Mouse (Mus musculus) liver, embryonic 15.5 days (tissue): Measurements from ENCODE around the gene Tomm40l. TPM values are rescaled to one million over a fixed set of nuclear protein-coding genes. Genes with fewer than 3 reads are reported as not detected.
A peak's percentile ranks its signal among the peaks of the same experiment; 100 is the strongest.

ENCODE experiments used
- ATAC-seq: fragments of 200-750 bp; cut with Nextera tagmentation; 2 replicates; pipeline ENCODE4 v1.8.0; 2017; ENCODE audit warnings: moderate number of reproducible peaks, mild to moderate bottlenecking, moderate library complexity; ENCODE audit not compliant: insufficient read depth
- H3K27ac ChIP-seq: fragments of 300-500 bp; sonication (generic); replicated peaks from 2 replicates; pipeline ENCODE4 v1.5.1; 2015; ENCODE audit warnings: mild to moderate bottlenecking, inconsistent platforms
- H3K27me3 ChIP-seq: fragments of 300-500 bp; sonication (generic); 2 replicates; pipeline ENCODE4 v1.6.1; 2015; ENCODE audit warnings: mild to moderate bottlenecking, inconsistent platforms
- H3K36me3 ChIP-seq: fragments of 300-500 bp; sonication (generic); replicated peaks from 2 replicates; pipeline ENCODE4 v1.6.1; 2015; ENCODE audit warnings: moderate library complexity, mild to moderate bottlenecking, inconsistent platforms
- H3K4me1 ChIP-seq: fragments of 300-500 bp; sonication (generic); replicated peaks from 2 replicates; pipeline ENCODE4 v1.6.1; 2015; ENCODE audit warnings: inconsistent platforms
- H3K4me2 ChIP-seq: fragments of 300-500 bp; sonication (generic); 2 replicates; pipeline ENCODE4 v1.6.1; 2015; ENCODE audit warnings: moderate library complexity, mild to moderate bottlenecking, inconsistent platforms
- H3K4me3 ChIP-seq: fragments of 300-500 bp; sonication (generic); replicated peaks from 2 replicates; pipeline ENCODE4 v1.5.1; 2015; ENCODE audit warnings: mild to moderate bottlenecking, inconsistent platforms
- H3K9ac ChIP-seq: fragments of 300-500 bp; sonication (generic); 2 replicates; pipeline ENCODE4 v1.6.1; 2015; ENCODE audit warnings: moderate library complexity, mild to moderate bottlenecking, inconsistent platforms
- H3K9me3 ChIP-seq: fragments of 300-500 bp; sonication (generic); replicated peaks from 2 replicates; pipeline ENCODE4 v1.6.1; 2016; ENCODE audit warnings: inconsistent platforms
- WGBS: fragments of 180-500 bp; shearing (Covaris S2); methylation state at CpG from one replicate; pipeline ENCODE4 v1.1.7; 2015; ENCODE audit warnings: mixed read lengths; ENCODE audit not compliant: insufficient replicate concordance; 5-methylcytosine and 5-hydroxymethylcytosine counted together
- polyA plus RNA-seq: library from polyadenylated mRNA; unstranded; fragments of >200 nt; fragmentation: Nextera tagmentation; extraction: Ambion mirVana; gene quantifications from 2 replicates; pipeline ENCODE4 v1.2.1, GENCODE M21; 2015

Gene Tomm40l
- polyA plus RNA-seq, 1 experiment from 2014 or later = 15.8 TPM

DNA sequence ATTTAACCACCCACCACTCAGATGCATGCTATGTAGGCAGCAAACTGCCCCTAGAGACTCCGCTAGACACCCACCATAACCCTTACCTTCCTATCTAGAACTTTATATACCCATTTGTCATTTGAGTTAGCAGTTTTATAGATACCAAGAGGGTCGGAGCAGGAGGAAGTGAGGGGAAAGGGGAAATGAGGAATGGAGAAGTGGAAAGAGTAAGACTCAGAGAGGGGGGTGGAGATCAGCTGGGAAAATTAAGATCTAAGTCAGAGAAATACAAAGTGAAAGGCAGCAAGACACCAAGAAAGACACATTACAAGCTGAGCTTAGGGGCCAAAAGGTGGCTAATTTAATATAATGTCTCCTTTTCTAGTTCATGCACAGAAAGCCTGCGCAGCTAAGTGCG, 12.2 kb upstream of the Tomm40l start:
- no peak overlapping the region for H3K9ac ChIP-seq
- H3K4me1 ChIP-seq = peaks cover 50% of the 10 kb centered on the region
- 61% methylated on average over 4 of the region's 4 CpGs for WGBS
- no peaks in the 10 kb centered on the region for H3K9me3 ChIP-seq
- ATAC-seq = no peak
- peak overlapping the region; percentile 74 for H3K27ac ChIP-seq
- peak overlapping the region; percentile 27; the same call in 1 of the 2 replicates for H3K4me2 ChIP-seq
- no peaks in the 10 kb centered on the region for H3K27me3 ChIP-seq
- no peak overlapping the region; the same call in 1 of the 2 replicates for H3K4me3 ChIP-seq
- H3K36me3 ChIP-seq = peaks cover 56% of the 10 kb centered on the region

DNA sequence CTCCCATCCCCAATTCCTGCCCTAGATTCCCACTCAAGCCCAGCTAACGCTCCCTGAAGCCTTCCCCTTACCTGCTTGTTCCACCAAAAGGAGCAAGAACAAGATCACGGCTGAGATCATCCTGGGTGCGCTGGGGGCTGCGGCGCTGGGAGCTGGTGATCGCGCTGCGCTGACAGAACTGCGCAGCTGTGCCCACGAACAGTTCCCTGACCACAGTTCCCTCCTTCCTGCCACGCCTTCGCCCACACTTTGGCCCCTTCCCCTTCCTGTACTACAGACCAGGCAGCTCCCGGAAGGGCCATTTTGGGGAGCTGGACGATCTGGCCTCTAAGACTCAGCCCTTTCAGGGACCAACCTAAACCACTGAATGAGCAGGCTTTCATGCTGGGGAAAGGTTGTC, 11.8 kb upstream of the Tomm40l start, which contains the start of gene Fcer1g:
Gene Fcer1g, minus strand, starts transcription at position 240 of the 400 bp plus-strand sequence.
- H3K27me3 ChIP-seq = no peaks in the 10 kb centered on the region
- ATAC-seq = 0 out of 2 replicates have a peak, but pooled peaks have one; percentile 23
- 35% methylated on average over 14 of the region's 14 CpGs for WGBS
- peaks cover 50% of the 10 kb centered on the region for H3K4me1 ChIP-seq
- peak within 1 kb of the TSS; percentile 43 for H3K4me3 ChIP-seq
- no peak within 1 kb of the TSS for H3K9ac ChIP-seq
- peak within 1 kb of the TSS; percentile 74 for H3K27ac ChIP-seq
- no peaks in the 10 kb centered on the region for H3K9me3 ChIP-seq
- H3K36me3 ChIP-seq = peaks cover 53% of the 10 kb centered on the region
- H3K4me2 ChIP-seq = peak within 1 kb of the TSS; percentile 27

DNA sequence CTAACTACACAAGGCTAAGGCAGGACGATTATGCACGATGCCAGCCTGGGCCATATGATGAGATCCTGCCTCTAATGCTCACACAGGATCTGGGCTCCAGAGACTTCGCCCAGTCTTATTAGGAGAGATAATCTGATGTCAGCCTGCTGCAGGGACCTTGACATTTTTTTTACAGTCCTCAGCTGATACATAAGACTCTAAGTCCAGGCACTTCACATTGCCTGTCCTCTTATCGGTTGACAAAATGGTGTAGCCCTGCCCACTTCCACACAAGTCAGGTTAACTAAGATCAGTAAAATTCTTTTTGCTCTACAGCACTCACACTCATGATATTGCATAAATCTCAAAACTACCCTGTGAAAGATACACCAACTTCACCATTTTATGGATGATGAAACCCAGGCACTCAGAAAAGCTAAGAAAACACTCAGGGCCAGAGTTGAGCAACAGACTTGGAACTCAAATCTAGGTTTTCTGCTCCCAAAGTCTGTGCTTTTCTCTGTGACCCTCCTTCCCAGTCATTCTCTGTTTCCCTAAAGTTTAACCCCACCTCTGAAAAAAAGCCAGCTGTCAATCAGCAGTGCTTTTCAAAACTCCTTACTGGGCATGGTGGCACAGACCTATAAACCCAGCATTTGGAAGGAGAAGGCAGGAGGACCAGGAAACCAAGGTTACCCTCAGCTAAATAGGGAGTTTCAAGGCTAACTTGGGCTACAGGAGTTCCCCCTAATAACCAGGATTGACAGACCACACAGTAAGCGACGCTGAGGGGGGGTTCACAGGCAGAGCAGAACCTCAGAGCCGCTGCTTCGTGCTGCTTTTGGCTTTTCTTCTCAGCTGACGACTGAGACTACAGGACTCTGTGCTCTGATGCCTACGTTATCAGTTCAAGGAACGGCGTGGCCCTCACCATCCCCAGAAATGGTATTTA, 10.8 kb upstream of the Tomm40l start:
- ATAC-seq = peak; percentile 35
- peaks cover 42% of the 10 kb centered on the region for H3K36me3 ChIP-seq
- no peaks in the 10 kb centered on the region for H3K9me3 ChIP-seq
- H3K4me2 ChIP-seq = peak overlapping the region; percentile 27
- WGBS = 32% methylated on average over 12 of the region's 12 CpGs
- no peak overlapping the region for H3K9ac ChIP-seq
- H3K4me3 ChIP-seq = peak overlapping the region; percentile 43
- H3K27ac ChIP-seq = peak overlapping the region; percentile 74
- H3K4me1 ChIP-seq = peaks cover 47% of the 10 kb centered on the region
- H3K27me3 ChIP-seq = no peaks in the 10 kb centered on the region

DNA sequence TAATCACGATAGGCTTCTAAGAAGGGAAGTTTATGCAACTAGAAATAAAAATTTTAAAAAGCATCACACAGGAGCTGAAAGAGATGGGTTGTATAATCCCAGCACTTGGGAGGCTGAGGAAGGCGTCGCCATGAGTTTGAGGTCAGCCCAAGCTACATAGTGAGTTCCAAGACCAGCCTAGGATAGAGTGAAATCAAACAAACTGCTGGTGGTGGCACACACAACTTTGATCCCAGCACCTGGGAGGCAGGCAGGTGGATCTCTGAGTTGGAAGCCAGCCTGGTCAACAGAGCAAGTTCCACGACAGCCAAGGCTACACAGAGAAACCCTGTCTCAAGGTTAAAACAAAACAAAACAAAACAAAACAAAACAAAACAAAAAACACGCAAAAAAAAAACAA, 10.0 kb upstream of the Tomm40l start:
- Histone ChIP-seq H3K27ac (peak overlapping the region; percentile 74; the same call in 1 of the 2 replicates), H3K27me3 (no peaks in the 10 kb centered on the region), H3K36me3 (peaks cover 35% of the 10 kb centered on the region), H3K4me1 (peaks cover 39% of the 10 kb centered on the region), H3K9ac (no peak overlapping the region), H3K9me3 (no peaks in the 10 kb centered on the region), H3K4me3 (peak overlapping the region; percentile 43), H3K4me2 (peak overlapping the region; percentile 27)
- 42% methylated on average over 5 of the region's 5 CpGs for WGBS
- ATAC-seq = no peak

- peaks cover 39% of the 10 kb centered on the region for H3K4me1 ChIP-seq
- peak overlapping the region; percentile 27 for H3K4me2 ChIP-seq
- H3K9ac ChIP-seq = no peak overlapping the region
- WGBS = 26% methylated on average over 4 of the region's 4 CpGs
- no peak overlapping the region for H3K27ac ChIP-seq
- ATAC-seq = no peak
- no peaks in the 10 kb centered on the region for H3K27me3 ChIP-seq
- H3K36me3 ChIP-seq = peaks cover 30% of the 10 kb centered on the region
- H3K9me3 ChIP-seq = no peaks in the 10 kb centered on the region
- peak overlapping the region; percentile 43 for H3K4me3 ChIP-seq
Measured at GRCm38 (mm10) chr1:171231844-171232243, 9.5 kb upstream of the Tomm40l start.

GRCm38 (mm10) chr1:171230215-171230614, 7.9 kb upstream of the Tomm40l start:
- Histone ChIP-seq H3K4me3 (no peak overlapping the region), H3K9ac (no peak overlapping the region), H3K27me3 (no peaks in the 10 kb centered on the region), H3K27ac (no peak overlapping the region), H3K9me3 (no peaks in the 10 kb centered on the region), H3K36me3 (peaks cover 15% of the 10 kb centered on the region), H3K4me1 (peaks cover 35% of the 10 kb centered on the region), H3K4me2 (no peak overlapping the region)
- ATAC-seq = no peak
- 75% methylated on average over 3 of the region's 3 CpGs for WGBS

GRCm38 (mm10) chr1:171229750-171230149, 7.4 kb upstream of the Tomm40l start:
- no peak overlapping the region for H3K27ac ChIP-seq
- peaks cover 11% of the 10 kb centered on the region for H3K36me3 ChIP-seq
- no peak overlapping the region for H3K4me3 ChIP-seq
- no peak for ATAC-seq
- no peak overlapping the region for H3K9ac ChIP-seq
- 64% methylated on average over 6 of the region's 6 CpGs for WGBS
- no peaks in the 10 kb centered on the region for H3K27me3 ChIP-seq
- H3K4me1 ChIP-seq = peaks cover 30% of the 10 kb centered on the region
- H3K4me2 ChIP-seq = no peak overlapping the region
- H3K9me3 ChIP-seq = no peaks in the 10 kb centered on the region

GRCm38 (mm10) chr1:171227879-171228278, 5.6 kb upstream of the Tomm40l start:
- Histone ChIP-seq H3K9me3 (no peaks in the 10 kb centered on the region), H3K27me3 (no peaks in the 10 kb centered on the region), H3K27ac (no peak overlapping the region), H3K4me2 (no peak overlapping the region), H3K36me3 (no peaks in the 10 kb centered on the region), H3K4me1 (peaks cover 16% of the 10 kb centered on the region), H3K9ac (no peak overlapping the region), H3K4me3 (no peak overlapping the region)
- 19% methylated on average over 1 of the region's 1 CpGs for WGBS
- no peak for ATAC-seq

DNA sequence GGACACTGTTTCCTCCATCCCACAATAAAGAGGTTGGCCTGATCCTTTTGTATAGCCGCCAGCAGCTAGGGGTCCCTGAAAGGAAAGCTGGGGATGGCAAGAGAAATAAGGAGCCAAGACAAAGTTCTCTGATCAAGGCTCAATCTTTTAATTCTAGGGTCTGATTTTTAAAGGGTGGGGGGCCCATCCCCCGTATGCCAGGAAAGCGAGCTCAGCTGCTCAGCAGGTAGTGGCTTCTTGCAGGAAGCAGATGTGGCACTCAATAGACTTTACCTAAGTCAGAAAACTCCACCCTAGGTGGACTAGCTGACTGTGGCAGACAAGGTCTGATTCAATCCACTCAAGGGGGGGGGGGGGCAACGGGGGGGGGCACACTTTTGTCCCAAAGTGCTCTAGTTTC, 4.5 kb upstream of the Tomm40l start:
- peak overlapping the region; percentile 41 for H3K4me2 ChIP-seq
- WGBS = 43% methylated on average over 4 of the region's 4 CpGs
- H3K9me3 ChIP-seq = no peaks in the 10 kb centered on the region
- peak overlapping the region; percentile 44 for H3K4me3 ChIP-seq
- H3K4me1 ChIP-seq = peaks cover 12% of the 10 kb centered on the region
- peak overlapping the region; percentile 25; the same call in 1 of the 2 replicates for H3K9ac ChIP-seq
- H3K36me3 ChIP-seq = no peaks in the 10 kb centered on the region
- H3K27ac ChIP-seq = no peak overlapping the region; the same call in 1 of the 2 replicates
- no peaks in the 10 kb centered on the region for H3K27me3 ChIP-seq
- ATAC-seq = no peak

- Histone ChIP-seq H3K9me3 (no peaks in the 10 kb centered on the region), H3K36me3 (0 out of 2 replicates have a peak, but pooled peaks cover 7% of the 10 kb centered on the region), H3K27me3 (no peaks in the 10 kb centered on the region), H3K4me3 (peak within 1 kb of the TSS; percentile 44), H3K4me1 (peaks cover 25% of the 10 kb centered on the region), H3K27ac (peak within 1 kb of the TSS; percentile 87), H3K4me2 (peak within 1 kb of the TSS; percentile 44), H3K9ac (0 out of 2 replicates have a peak within 1 kb of the TSS, but pooled peaks have one; percentile 25)
- ATAC-seq = 0 out of 2 replicates have a peak, but pooled peaks have one; percentile 4
- WGBS = 64% methylated on average over 5 of the region's 5 CpGs
Measured at GRCm38 (mm10) chr1:171224857-171225256, 2.5 kb upstream of the Tomm40l start, which contains the start of gene Apoa2. Apoa2 (plus strand) TSS chr1:171225054.

- peak; percentile 21 for ATAC-seq
- WGBS = 79% methylated on average over 2 of the region's 2 CpGs
Measured at GRCm38 (mm10) chr1:171223796-171224195, 1.5 kb upstream of the Tomm40l start.

More at GRCm38 (mm10) chr1:171223796-171224195, 1.5 kb upstream of the Tomm40l start:
- no peak overlapping the region; the same call in 1 of the 2 replicates for H3K4me2 ChIP-seq
- H3K27me3 ChIP-seq = no peaks in the 10 kb centered on the region
- H3K27ac ChIP-seq = peak overlapping the region; percentile 87
- no peaks in the 10 kb centered on the region for H3K9me3 ChIP-seq
- H3K4me3 ChIP-seq = no peak overlapping the region
- H3K9ac ChIP-seq = no peak overlapping the region
- H3K36me3 ChIP-seq = peaks cover 17% of the 10 kb centered on the region
- peaks cover 25% of the 10 kb centered on the region for H3K4me1 ChIP-seq
